Mouse (Mus musculus): ENCODE results near the gene Gm17949. TPM values are rescaled to one million over a fixed set of nuclear protein-coding genes. Genes with fewer than 3 reads are reported as not detected.
"Not testable (repeated sequence)": the region's sequence is repeated elsewhere in the genome, so short reads cannot be mapped to it uniquely, and the experiment has no call there.

Gene Gm17949
- total RNA-seq, 2 experiments from 2014 or later = not detected

- intact Hi-C loops (cut with DNase I) = no loop called here
- peak; percentile 98 for DNase-seq
These were observed 20.6 kb downstream of the Gm17949 start for GRCm38 (mm10) chr17:57031661-57032420.

- intact Hi-C loops (cut with DNase I) = loop anchor here (1.0 kb wide), 1 partner anchor 26 kb away; the partner anchor contains the start of genes Crb3 and Slc25a23
These were observed 21.6 kb downstream of the Gm17949 start for GRCm38 (mm10) chr17:57032854-57033253.

GRCm38 (mm10) chr17:57038978-57039377, 27.7 kb downstream of the Gm17949 start:
- intact Hi-C loops (cut with DNase I) = no loop called here
- no peak for DNase-seq

More at GRCm38 (mm10) chr17:57032854-57033253, 21.6 kb downstream of the Gm17949 start:
- no peak for DNase-seq

GRCm38 (mm10) chr17:57041554-57041953, 30.3 kb downstream of the Gm17949 start, which contains the start of gene Slc25a41:
Gene Slc25a41, minus strand, starts transcription at chr17:57041654.
- intact Hi-C loops (cut with DNase I) = no loop called here
- DNase-seq = no peak

- DNase-seq = no peak
- intact Hi-C loops (cut with DNase I) = no loop called here
These were observed 36.1 kb downstream of the Gm17949 start for GRCm38 (mm10) chr17:57047406-57047805.

GRCm38 (mm10) chr17:57048816-57049215, 37.5 kb downstream of the Gm17949 start:
- intact Hi-C loops (cut with DNase I) = no loop called here
- DNase-seq = no peak

- intact Hi-C loops (cut with DNase I) = not testable (repeated sequence)
These were observed 40.4 kb downstream of the Gm17949 start for GRCm38 (mm10) chr17:57051679-57052078.

GRCm38 (mm10) chr17:57056246-57056645, 45.0 kb downstream of the Gm17949 start:
- DNase-seq = no peak
- intact Hi-C loops (cut with DNase I) = no loop called here

More at GRCm38 (mm10) chr17:57051679-57052078, 40.4 kb downstream of the Gm17949 start:
- not testable (repeated sequence) for DNase-seq

GRCm38 (mm10) chr17:57058891-57059485, 47.7 kb downstream of the Gm17949 start, which contains the start of gene Crb3:
Gene Crb3, plus strand, starts transcription at chr17:57059105.
- intact Hi-C loops (cut with DNase I) = loop anchor here (1.0 kb wide), 1 partner anchor 26 kb away; no protein-coding TSS in a partner anchor

GRCm38 (mm10) chr17:57059486-57059977, 48.3 kb downstream of the Gm17949 start, which contains the start of gene Slc25a23:
Gene Slc25a23, minus strand, starts transcription at chr17:57059863.
- DNase-seq = peak; percentile 63 to 70
- intact Hi-C loops (cut with DNase I) = loop anchor here (1.0 kb wide), 1 partner anchor 26 kb away; no protein-coding TSS in a partner anchor

More at GRCm38 (mm10) chr17:57058891-57059485, 47.7 kb downstream of the Gm17949 start, which contains the start of gene Crb3:
- peak; percentile 49 to 60 for DNase-seq

- intact Hi-C loops (cut with DNase I) = loop anchor here (1.0 to 10.0 kb wide), 3 partner anchors 36 to 274 kb away; no protein-coding TSS in a partner anchor
These were observed 49.0 kb downstream of the Gm17949 start for GRCm38 (mm10) chr17:57060231-57060801.

GRCm38 (mm10) chr17:57061069-57061468, 49.8 kb downstream of the Gm17949 start:
- intact Hi-C loops (cut with DNase I) = loop anchor here (2.0 to 10.0 kb wide), 2 partner anchors 106 to 274 kb away; no protein-coding TSS in a partner anchor
- no peak for DNase-seq

More at GRCm38 (mm10) chr17:57060231-57060801, 49.0 kb downstream of the Gm17949 start:
- peak; percentile 95 to 97 for DNase-seq

- intact Hi-C loops (cut with DNase I) = loop anchor here (10.0 kb wide), 1 partner anchor 273 kb away; no protein-coding TSS in a partner anchor
- no peak for DNase-seq
These were observed 50.8 kb downstream of the Gm17949 start for GRCm38 (mm10) chr17:57062011-57062521.

- intact Hi-C loops (cut with DNase I) = loop anchor here (10.0 kb wide), 1 partner anchor 272 kb away; no protein-coding TSS in a partner anchor
- no peak for DNase-seq
These were observed 51.3 kb downstream of the Gm17949 start for GRCm38 (mm10) chr17:57062548-57062947.

GRCm38 (mm10) chr17:57063031-57063430, 51.8 kb downstream of the Gm17949 start:
- intact Hi-C loops (cut with DNase I) = loop anchor here (10.0 kb wide), 1 partner anchor 272 kb away; no protein-coding TSS in a partner anchor
- DNase-seq = no peak

GRCm38 (mm10) chr17:57066908-57067307, 55.6 kb downstream of the Gm17949 start:
- intact Hi-C loops (cut with DNase I) = loop anchor here (10.0 kb wide), 1 partner anchor 268 kb away; no protein-coding TSS in a partner anchor

GRCm38 (mm10) chr17:57070272-57070671, 59.0 kb downstream of the Gm17949 start:
- intact Hi-C loops (cut with DNase I) = no loop called here
- no peak for DNase-seq

More at GRCm38 (mm10) chr17:57066908-57067307, 55.6 kb downstream of the Gm17949 start:
- DNase-seq = no peak

- no peak for DNase-seq
- intact Hi-C loops (cut with DNase I) = no loop called here
These were observed 59.4 kb downstream of the Gm17949 start for GRCm38 (mm10) chr17:57070699-57071098.
